Comparison of ENCODE assay signal across 7 mouse cellular contexts in genomic region chr4:88094062-88094767, GRCm38 (mm10). TPM values are rescaled to one million over a fixed set of nuclear protein-coding genes. Genes with fewer than 3 reads are reported as not detected.
A peak's percentile ranks its signal among the peaks of the same experiment; 100 is the strongest.
DNase-seq lines count a peak whose midpoint lies in the region; ATAC-seq lines count a peak whose summit lies in the region.

TSS of gene Focad (plus strand) at chr4:88094629.

- no peaks in the 10 kb centered on the region for H3K9me3 ChIP-seq in embryonic facial prominence, embryonic 11.5 days (replicated peaks; ENCODE audit: control insufficient read depth, low read length)
- no peaks in the 10 kb centered on the region for H3K9me3 ChIP-seq in limb, embryonic 10.5 days (replicated peaks)
- H3K9me3 ChIP-seq in midbrain, embryonic 13.5 days: no peaks in the 10 kb centered on the region

- H3K4me3 ChIP-seq in embryonic facial prominence, embryonic 11.5 days (ENCODE audit: low read depth, low read length): peak within 1 kb of the TSS; percentile 59
- H3K4me3 ChIP-seq in limb, embryonic 10.5 days: peak within 1 kb of the TSS; percentile 84
- peak within 1 kb of the TSS; percentile 79 for H3K4me3 ChIP-seq in midbrain, embryonic 13.5 days (replicated peaks)

- 1% methylated on average over 34 of the region's 34 CpGs for WGBS in embryonic facial prominence, embryonic 11.5 days
- WGBS in limb, embryonic 10.5 days: 2% methylated on average over 34 of the region's 34 CpGs
- WGBS in midbrain, embryonic 13.5 days: under 1% methylated on average over 34 of the region's 34 CpGs

- no peaks in the 10 kb centered on the region for H3K36me3 ChIP-seq in embryonic facial prominence, embryonic 11.5 days (replicated peaks; ENCODE audit: control insufficient read depth, insufficient read depth, low read depth, low read length)
- H3K36me3 ChIP-seq in limb, embryonic 10.5 days: no peaks in the 10 kb centered on the region
- H3K36me3 ChIP-seq in midbrain, embryonic 13.5 days: no peaks in the 10 kb centered on the region

- DNase-seq in adrenal gland, postnatal 14 days: peak; percentile 99
- peak; percentile 98 for DNase-seq in embryonic facial prominence, embryonic 11.5 days (ENCODE audit: low spot score)
- DNase-seq in kidney, adult 11 months: peak; percentile 98
- peak; percentile 96 for DNase-seq in limb, embryonic 10.5 days (ENCODE audit: low spot score)
- DNase-seq in spleen, adult 12 weeks (ENCODE audit: low spot score): peak; percentile 98

- H3K4me1 ChIP-seq in embryonic facial prominence, embryonic 11.5 days (ENCODE audit: control insufficient read depth, insufficient read depth, low read length): no peaks in the 10 kb centered on the region
- H3K4me1 ChIP-seq in limb, embryonic 10.5 days: peaks cover 24% of the 10 kb centered on the region
- peaks cover 10% of the 10 kb centered on the region for H3K4me1 ChIP-seq in midbrain, embryonic 13.5 days (replicated peaks)

- H3K27ac ChIP-seq in embryonic facial prominence, embryonic 11.5 days (replicated peaks; ENCODE audit: low read depth, low read length): 0 out of 2 replicates have a peak within 1 kb of the TSS, but pooled peaks have one; percentile 16
- H3K27ac ChIP-seq in limb, embryonic 10.5 days: peak within 1 kb of the TSS; percentile 87
- peak within 1 kb of the TSS; percentile 75 for H3K27ac ChIP-seq in midbrain, embryonic 13.5 days

- peak within 1 kb of the TSS; percentile 46 for H3K9ac ChIP-seq in embryonic facial prominence, embryonic 11.5 days (replicated peaks; ENCODE audit: low read length)
- peak within 1 kb of the TSS; percentile 85 for H3K9ac ChIP-seq in midbrain, embryonic 13.5 days (replicated peaks)

- no peaks in the 10 kb centered on the region for H3K27me3 ChIP-seq in embryonic facial prominence, embryonic 11.5 days (ENCODE audit: control insufficient read depth, insufficient read depth, low read length)
- no peaks in the 10 kb centered on the region for H3K27me3 ChIP-seq in limb, embryonic 10.5 days (ENCODE audit: low read depth, poor library complexity, severe bottlenecking)
- no peaks in the 10 kb centered on the region for H3K27me3 ChIP-seq in midbrain, embryonic 13.5 days

- ATAC-seq in embryonic facial prominence, embryonic 11.5 days (replicated peaks; ENCODE audit: insufficient number of reproducible peaks, low FRiP score, low TSS enrichment, low read depth): peak; percentile 99
- peak; percentile 99 for ATAC-seq in granulocyte monocyte progenitor cell, adult 5-6 weeks (replicated peaks; ENCODE audit: poor library complexity, severe bottlenecking)
- peak; percentile 100 for ATAC-seq in midbrain, embryonic 13.5 days

- peak within 1 kb of the TSS; percentile 78 for H3K4me2 ChIP-seq in embryonic facial prominence, embryonic 11.5 days (ENCODE audit: low read depth, low read length)
- H3K4me2 ChIP-seq in midbrain, embryonic 13.5 days (replicated peaks): peak within 1 kb of the TSS; percentile 99

RNA-seq across cellular contexts. Expression of gene Focad, which starts in this region (rescaled TPM):
- total RNA-seq in adrenal gland, postnatal 14 days (2021): 27.6 and 28.6 TPM in 2 replicates
- polyA plus RNA-seq in embryonic facial prominence, embryonic 11.5 days (2014; fragmentation: Nextera tagmentation; extraction: Ambion mirVana): 13.9 and 18.0 TPM in 2 replicates
- total RNA-seq in granulocyte monocyte progenitor cell, adult 5-6 weeks (2014; fragmentation: Nextera tagmentation): 15.6 and 18.5 TPM in 2 replicates
- 13.1 and 16.8 TPM in 2 replicates for total RNA-seq in granulocyte monocyte progenitor cell, adult 5-6 weeks (2017)
- 13.9 and 14.1 TPM in 2 replicates for polyA plus RNA-seq in limb, embryonic 10.5 days (2016; fragmentation: Nextera tagmentation; extraction: Ambion mirVana)
- polyA plus RNA-seq in midbrain, embryonic 13.5 days (2015; fragmentation: Nextera tagmentation; extraction: Ambion mirVana): 10.1 and 12.7 TPM in 2 replicates

Comparison
In these comparisons a context has a peak if more than half of its experiments do, and no peak if none do; other contexts are left out.
1. Peak in every context shown above with its lines: DNase-seq, ATAC-seq, H3K4me3 ChIP-seq and H3K27ac ChIP-seq.
2. H3K27ac ChIP-seq: peak in every context shown above with its lines; median percentile 87 in limb, embryonic 10.5 days; 75 in midbrain, embryonic 13.5 days; 16 in embryonic facial prominence, embryonic 11.5 days.